Mouse (Mus musculus) testis, adult 2 months (tissue): ENCODE data around the gene Rbpjl.

ENCODE experiments used
- CTCF ChIP-seq: fragments of 200-500 bp; IDR thresholded peaks from 2 replicates; pipeline ENCODE4 v1.5.1; 2012; ENCODE audit warnings: low read depth, mild to moderate bottlenecking, inconsistent platforms, low read length, moderate library complexity; ENCODE audit not compliant: control insufficient read depth, insufficient read depth, insufficient replicate concordance
- POLR2A ChIP-seq: fragments of 200-500 bp; IDR thresholded peaks from 2 replicates; pipeline ENCODE4 v1.6.1; 2012; ENCODE audit warnings: low read depth, mild to moderate bottlenecking, inconsistent platforms, low read length, moderate library complexity; ENCODE audit not compliant: control insufficient read depth

- TF ChIP-seq CTCF (no peak), POLR2A (no peak)
Measured at GRCm38 (mm10) chr2:164405060-164405459, 2.1 kb downstream of the Rbpjl start, which contains the start of gene Matn4.
